Mouse (Mus musculus): ENCODE measurements around the gene Tle2.
A peak's percentile ranks its signal among the peaks of the same experiment; 100 is the strongest.

Gene Tle2

DNA sequence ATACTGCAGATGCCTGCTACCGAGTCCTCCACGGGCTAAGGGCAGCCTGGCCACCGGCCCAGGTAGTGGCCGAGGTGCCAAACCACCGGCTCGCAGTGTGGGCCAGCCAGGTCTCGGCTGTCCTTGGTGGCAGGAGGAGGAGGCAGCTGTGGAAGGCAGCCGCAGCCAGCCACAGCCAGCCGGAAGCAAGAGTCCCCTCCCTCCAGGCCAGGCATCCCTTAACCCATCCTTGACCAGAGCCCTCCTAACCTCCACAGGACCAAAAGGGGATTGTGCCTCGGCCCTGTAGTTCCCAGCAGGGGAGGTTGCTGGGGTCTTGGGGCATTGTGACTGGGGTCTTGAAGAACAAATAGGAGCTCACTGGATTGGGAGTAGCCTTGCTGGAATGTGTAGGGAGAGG, 10.1 kb upstream of the Tle2 start:
- no peak for TF ChIP-seq GATA4 (IDR thresholded peaks at IDR 0.05; ENCODE audit: insufficient replicate concordance, low read length)

DNA sequence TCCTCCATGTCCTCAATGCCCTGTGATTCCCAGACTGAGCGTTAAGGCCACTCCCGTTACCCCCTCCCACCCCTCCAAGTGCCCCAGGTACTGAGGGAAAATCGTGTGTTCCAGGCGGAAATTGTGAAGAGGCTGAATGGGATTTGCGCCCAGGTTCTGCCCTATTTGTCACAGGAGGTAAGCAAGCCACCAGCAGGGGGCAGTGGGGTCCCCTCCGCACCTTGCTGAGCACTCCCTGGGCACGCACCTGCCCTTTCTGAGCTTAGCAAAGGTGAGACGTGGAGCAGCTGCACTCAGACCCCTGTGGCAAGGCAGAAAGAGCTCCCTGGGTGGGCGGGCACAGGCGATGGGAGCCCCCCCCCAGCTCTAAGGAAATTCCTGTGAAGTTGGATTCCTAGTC, 9.6 kb upstream of the Tle2 start:
- no peak for TF ChIP-seq GATA4 (IDR thresholded peaks at IDR 0.05; ENCODE audit: insufficient replicate concordance, low read length)

DNA sequence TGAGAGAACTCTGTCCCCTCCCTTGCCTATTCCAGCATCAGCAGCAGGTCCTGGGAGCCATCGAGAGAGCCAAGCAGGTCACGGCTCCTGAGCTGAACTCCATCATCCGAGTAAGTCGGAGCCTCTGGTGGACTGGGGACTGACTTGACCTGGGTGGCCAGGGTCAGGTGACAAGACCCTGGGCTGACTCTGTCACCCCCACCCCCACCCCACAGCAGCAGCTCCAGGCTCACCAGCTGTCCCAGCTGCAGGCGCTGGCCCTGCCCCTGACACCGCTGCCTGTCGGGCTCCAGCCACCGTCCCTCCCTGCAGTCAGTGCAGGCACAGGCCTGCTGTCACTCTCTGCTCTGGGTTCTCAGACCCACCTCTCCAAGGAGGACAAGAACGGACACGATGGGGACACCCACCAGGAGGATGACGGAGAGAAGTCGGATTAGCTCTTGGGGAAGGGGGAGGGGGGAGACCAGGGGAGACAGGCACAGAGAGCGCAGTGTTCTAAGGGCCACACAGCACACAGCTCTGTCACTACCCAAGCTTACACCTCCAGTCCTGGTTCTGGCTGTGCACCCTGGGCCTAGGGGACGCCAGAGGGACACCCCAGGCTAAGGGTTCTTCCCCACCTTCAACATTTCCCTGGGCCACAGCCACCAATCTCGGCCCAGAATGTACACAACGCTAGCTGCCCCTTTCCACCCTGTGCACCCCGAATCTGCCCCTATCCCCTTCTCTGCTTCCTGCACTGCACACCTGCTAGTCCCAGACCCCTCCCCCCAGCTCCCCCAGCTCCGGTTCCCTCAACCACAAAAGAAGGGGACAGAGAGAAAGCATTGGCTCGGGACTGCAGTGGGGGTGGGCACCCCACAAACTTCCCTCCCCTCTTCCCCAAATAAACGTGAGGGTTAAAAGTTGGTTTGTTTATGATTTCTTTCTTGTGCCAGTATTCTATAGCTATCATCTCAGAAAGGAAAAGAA, 8.8 kb upstream of the Tle2 start:
- TF ChIP-seq GATA4 (IDR thresholded peaks at IDR 0.05; ENCODE audit: insufficient replicate concordance, low read length) = no peak

DNA sequence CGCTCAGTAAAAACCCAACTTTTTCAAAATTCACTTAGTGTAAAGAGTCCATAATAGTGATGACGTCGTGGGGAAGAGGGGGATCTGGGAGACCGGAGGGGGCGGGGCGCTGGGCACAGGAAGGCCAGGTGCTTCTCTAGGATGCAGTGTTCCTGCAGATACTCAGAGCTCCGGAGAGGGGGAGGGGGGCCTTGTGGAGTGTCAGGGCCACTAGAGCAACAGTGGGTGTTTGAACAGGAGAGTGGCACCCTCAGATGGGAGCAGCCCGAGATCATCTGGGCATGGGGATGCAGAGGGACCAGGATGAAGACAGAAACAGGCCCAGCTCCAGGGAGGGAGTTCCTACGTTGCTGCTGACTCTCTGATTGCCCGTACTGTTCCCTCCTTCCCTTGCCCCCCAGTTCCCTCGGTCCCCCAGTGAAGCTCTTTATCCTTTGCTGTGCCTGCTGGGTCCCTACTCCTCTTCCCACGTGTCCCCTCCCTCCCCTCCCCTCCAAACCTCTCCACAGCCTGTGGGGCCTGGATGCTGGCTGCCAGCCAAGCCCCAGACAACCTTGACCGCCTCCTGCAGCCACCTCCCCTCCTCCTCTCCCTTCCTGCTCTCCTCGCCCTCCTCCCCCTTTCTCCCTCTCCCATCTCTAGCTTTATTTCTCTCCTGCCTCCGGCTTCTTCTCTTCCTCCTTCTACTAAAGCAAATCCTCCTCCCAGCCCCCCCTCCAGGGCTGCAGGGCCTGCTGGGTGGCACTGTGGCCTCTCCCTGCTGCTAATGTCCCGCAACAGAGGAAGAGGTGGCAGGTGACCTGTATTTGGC, 5.8 kb upstream of the Tle2 start:
- TF ChIP-seq GATA4 (IDR thresholded peaks at IDR 0.05; ENCODE audit: insufficient replicate concordance, low read length) = no peak

DNA sequence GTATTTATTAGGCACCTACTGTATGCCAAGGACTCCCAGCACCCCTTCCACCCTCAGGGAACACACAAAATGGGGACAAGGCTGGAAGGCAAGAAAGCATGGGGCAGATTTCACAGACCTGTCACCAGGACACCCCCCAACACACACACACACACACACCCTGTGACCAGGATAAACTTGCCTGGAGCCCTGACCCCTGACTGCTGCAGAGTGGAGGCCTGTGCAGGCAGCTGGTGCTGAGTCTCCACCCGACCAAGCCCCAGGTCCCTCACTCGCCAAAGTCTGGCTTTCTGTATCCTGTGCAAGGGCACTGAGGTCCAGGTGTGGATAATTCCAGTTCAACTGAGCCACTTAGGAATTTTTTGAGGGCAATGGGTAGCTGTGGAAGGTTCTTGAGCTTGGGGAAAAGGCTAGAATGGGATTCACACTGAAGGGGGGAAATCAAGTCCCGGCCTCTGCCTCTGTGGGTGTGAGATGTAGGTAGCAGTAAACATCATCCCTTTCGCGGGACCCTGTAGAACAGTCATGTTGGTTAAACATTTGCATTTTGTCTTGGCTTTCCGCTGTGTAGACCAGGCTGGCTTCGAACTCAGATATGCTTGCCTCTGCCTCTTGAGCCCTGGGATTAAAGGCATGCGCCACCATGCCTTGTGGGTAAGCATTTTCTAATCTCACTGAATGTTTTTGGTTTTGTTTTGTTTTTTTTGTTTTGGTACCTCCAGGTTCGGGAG, 4.7 kb upstream of the Tle2 start:
- no peak for TF ChIP-seq GATA4 (IDR thresholded peaks at IDR 0.05; ENCODE audit: insufficient replicate concordance, low read length)

DNA sequence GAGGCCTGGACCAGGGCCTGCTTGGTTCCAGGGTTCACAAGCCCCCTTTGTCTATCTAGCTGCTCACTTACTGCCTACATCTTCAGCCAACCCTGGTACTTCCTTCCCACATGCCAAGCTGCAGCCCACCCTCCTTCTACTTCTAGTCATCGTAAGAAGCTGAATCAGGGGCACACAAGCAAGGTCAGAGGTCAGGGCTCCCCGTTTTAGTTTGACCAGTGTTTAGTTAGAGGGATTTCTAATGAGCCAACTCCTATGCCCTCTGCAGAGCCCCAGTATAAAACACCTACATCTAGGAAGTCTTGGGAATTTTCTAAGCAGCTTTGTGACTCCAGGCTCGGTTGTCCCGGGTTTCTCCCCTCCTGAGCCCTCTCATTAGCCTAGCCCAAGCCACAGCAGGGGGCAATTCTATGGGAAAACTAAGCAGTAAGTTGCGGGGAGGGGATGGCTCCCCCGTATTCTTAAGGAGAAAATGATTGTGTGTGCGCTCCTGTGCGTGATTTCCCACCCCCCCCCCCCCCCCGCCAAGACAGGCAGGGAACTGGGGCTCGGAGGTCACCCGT, 4.0 kb upstream of the Tle2 start:
- no peak for TF ChIP-seq GATA4 (IDR thresholded peaks at IDR 0.05; ENCODE audit: insufficient replicate concordance, low read length)

DNA sequence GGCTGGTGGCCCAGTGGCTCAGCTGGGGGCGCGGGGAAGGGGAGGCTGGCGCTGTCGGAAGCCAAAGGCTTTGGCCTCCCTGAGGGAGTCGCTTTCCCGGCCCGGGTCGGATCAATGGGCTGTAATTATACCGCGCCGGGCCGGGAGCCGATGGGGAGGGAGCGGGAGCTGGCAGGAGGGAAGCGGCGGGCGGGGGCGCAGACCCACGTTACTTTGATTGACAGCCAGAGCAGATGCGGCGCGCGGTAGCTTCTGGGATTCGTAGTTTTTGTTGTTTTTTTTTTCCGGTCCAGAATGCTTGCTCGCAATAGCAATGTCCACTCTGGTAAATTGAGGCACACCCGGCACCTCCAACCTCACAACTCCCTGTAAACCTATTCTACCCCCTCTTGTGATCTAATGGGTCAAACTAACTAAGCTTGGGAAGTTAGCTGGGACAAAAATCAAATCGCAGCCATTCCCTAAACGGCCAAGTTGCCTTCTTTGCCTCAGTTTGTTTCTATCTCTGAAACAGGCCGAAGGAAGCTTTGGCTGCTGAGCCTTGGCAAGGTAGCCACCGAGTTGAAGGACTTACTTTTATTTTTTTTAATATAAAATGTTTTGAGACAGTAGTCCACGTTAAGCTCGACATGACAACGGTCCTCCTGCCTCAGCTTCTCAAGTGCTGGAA, 3.4 kb upstream of the Tle2 start:
- TF ChIP-seq GATA4 (IDR thresholded peaks at IDR 0.05; ENCODE audit: insufficient replicate concordance, low read length) = no peak

DNA sequence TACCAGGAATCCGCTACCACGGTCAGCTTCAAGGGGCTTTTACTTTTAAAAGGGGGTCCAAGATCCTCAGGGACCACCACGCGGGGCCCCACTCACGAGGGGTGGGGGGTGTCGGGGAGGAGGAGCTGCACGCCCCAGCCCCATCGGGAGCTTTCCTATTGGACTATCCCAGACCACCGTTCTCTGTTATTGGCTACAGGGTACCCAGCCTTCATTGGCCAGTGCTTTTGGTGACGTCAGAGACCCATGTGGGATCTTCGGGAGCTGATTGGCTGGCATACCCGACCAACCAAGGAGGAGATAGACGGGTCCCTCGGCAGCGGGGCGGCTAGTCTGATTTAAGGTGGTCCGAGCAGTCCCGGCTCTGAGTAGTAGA, 2.9 kb upstream of the Tle2 start:
- TF ChIP-seq GATA4 (IDR thresholded peaks at IDR 0.05; ENCODE audit: insufficient replicate concordance, low read length) = 0 out of 2 replicates have a peak, but pooled peaks have one; percentile 11

DNA sequence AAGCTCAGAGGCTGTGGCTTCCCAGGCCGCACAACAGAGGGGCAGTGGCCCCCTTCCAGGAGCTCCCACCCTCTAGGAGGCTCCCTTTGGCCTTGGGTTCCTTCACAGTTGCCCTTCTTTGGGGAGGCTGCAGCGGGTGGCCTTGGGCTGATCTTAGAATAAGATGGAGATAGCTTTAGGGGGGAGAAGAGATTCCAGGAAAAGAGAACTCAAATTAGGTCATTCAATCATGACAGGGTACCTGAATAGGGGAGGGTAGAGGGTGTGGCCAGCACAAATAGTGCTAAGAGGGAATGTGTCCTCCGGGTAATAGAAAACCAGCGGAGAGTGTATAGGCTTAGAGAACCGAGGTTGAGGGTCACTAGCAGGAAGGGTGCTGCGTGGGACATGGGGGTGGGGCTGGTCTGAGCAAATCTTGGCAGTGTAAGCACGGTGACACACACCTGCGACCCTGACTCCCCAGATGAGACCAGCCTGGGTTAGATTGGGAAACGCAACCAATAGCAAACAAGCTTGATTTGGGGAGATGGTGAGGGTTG, 2.2 kb upstream of the Tle2 start:
- no peak for TF ChIP-seq GATA4 (IDR thresholded peaks at IDR 0.05; ENCODE audit: insufficient replicate concordance, low read length)

DNA sequence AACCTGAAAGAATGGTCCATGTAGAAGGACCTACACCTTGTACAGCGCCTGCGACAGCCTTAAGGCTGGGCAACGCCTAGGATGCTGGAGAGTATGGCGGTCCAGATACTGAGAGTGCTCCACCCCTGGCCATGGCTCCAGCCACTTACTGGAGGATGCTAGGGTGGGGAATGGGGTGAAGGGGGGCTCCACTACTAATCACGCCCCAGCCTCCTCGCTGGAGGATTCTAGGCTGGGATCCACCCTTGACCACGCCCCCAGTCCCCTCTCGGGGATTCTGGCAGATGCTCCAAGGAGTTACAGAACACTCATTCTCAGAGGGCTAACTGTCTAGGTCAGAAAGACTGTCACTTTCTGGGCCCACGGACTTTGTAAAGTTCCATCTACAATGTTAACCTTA, 1.4 kb upstream of the Tle2 start:
- no peak for TF ChIP-seq GATA4 (IDR thresholded peaks at IDR 0.05; ENCODE audit: insufficient replicate concordance, low read length)

DNA sequence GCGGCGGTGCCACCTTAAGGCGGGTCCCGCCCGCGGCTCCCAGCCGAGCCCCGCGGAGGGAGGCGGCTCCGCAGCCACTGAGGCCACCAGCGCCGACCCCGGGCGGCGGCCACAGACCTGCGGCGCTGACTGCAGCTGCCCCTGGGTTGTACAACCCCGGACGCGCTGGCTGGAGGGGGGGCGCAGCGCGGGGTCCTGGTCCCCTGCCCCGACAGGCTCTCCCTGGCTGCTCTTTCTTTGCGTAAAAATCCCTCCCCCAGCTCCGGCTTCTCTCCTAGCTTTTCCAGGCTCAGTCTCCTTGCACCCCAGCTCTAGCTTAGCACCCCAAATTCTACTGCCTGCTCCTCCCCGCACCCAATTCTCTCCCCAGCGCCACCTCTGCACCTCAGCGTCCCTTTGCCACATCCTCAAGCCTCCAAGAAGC, 859 bp downstream of the Tle2 start:
- no peak for TF ChIP-seq GATA4 (IDR thresholded peaks at IDR 0.05; ENCODE audit: insufficient replicate concordance, low read length)

DNA sequence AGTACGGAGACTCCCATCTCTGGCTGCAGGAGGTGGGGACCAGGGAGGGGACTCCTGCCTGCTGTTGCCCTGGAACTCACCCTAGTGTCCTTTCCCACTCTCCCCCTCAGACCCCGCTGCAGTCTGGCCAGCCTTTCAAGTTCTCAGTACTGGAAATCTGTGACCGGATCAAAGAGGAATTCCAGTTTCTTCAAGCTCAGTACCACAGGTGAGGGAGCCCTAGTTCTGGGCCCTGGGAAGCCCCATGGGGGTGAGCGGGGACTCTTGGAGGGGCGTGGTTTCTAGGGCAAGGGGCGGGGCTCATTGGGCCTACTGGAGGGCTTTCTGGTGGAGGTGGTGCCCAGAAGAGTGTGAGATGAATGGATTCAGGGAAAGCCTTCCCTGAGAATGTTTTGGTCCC, 1.3 kb downstream of the Tle2 start:
- TF ChIP-seq GATA4 (IDR thresholded peaks at IDR 0.05; ENCODE audit: insufficient replicate concordance, low read length) = no peak

DNA sequence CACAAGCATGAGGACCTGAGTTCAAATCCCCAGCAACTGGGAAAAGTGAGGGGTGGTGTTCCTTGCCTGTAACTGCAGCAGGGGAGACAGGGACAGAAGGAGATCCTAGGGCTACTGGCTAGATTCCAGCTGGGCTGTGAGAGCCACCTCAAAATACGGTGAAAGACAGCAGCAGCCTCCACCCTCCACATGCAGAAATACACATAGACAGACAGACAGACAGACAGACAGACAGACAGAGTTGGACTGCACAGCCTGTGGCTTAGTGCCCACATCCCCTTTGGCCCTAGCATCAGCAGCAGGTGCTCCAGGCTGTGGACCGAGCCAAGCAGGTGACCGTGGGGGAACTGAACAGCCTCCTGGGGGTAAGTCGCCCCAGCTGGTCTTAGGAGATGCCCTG, 5.6 kb downstream of the Tle2 start:
- no peak for TF ChIP-seq GATA4 (IDR thresholded peaks at IDR 0.05; ENCODE audit: insufficient replicate concordance, low read length)

DNA sequence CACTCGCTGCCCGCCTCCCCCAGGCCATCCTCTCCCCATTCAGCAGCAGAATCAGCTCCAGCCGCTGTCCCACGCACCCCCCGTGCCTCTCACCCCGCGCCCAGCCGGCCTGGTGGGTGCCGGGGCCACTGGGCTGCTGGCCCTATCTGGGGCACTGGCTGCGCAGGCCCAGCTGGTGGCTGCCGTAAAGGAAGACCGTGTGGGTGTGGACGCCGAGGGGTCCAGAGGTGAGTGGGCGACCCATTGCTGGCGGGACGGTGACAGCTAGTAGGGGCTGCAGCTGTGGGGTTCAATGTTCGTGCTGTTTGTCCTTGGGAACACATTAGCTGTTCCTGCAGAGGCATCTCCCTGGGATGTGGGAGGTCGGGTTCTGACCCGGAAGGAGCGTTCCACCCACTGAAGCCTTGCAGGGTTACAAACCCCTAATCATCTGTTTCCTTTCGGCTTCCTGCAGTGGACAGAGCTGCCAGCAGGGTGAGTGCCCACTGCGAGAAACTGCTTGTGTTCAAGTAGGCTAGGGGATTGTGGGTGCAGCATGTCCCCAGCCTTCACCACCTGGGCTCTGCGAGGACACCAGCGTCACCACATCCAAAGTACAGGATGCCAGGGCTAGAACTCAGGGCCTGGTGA, 6.2 kb downstream of the Tle2 start:
- TF ChIP-seq GATA4 (IDR thresholded peaks at IDR 0.05; ENCODE audit: insufficient replicate concordance, low read length) = no peak

Measured in liver, adult (tissue).